Mouse (Mus musculus) v-Abl transformed pro-B cells (cell line): ENCODE data around the gene Acot11.

Experiments
- in situ Hi-C, 2 experiments: fragments of 400-800 bp; cut with MboI; formaldehyde crosslinking; loops; one replicate each; pipeline ENCODE4 v1.15.1; 2025; ENCODE audit not compliant: unreplicated experiment in 2 of 2

The Acot11 gene

DNA sequence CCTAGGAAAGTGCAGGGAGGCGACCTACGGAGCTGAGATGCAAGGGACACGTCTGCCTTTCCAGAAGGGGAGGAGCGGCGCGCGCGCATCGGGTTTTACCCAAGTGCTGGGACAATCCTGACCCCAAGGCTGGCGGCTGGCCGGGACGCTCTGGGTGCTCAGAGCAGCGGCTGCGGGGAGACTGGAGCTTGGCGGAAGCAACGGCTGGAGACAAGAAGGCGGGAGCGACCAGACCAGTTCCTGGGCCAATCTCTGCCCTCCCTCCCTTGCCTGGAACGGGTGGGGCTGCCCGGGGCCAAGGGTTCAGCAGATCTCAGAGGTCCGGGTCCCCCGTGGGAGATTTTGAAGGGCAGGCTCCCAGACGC lies at the start of gene Acot11:
Acot11 (minus strand) TSS at position 89 of the 365 bp plus-strand sequence.
- in situ Hi-C loops: loop anchor here in 1 of 2 experiments (25.0 kb wide), 1 partner anchor 857 kb away; no protein-coding TSS in a partner anchor

DNA sequence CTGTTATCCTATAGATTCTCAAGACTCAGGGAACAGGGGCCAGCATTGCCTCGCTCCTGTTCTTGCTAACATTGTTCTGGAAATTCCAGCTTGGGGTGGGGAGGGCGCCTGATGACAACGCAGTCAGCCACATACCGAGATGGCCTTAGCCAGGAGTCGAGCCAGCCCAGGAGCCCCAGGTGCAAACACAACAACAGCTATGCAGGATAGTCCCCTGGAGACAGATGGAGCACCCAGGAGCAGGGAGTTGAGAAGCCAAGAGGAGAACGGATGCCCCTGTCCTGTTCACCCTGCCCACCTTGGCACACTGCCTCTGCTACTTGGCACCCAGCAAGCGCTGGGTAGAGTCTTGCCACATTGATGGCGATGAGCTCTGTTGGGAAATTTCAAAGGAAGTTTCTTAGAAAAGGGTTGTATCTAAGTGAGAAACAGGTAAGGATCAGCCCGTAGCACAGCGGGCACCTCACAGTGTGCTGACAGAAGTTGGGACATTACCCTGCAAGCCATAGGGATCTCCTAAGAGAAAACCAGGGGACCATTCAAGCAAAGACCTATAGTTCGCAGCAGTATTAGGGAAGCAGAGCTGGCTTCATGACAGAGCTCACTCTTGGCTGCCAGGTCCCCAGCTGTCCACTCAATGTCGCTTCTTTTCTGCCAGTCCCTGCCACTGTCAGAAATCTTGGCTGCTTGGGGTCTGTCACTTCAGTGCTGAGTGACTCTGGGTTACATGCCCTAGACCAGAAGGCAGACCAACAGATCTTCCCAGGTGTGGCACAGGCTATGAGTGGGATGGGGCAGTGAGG lies 43.7 kb upstream of the Acot11 start:
- in situ Hi-C loops: no loop called here

DNA sequence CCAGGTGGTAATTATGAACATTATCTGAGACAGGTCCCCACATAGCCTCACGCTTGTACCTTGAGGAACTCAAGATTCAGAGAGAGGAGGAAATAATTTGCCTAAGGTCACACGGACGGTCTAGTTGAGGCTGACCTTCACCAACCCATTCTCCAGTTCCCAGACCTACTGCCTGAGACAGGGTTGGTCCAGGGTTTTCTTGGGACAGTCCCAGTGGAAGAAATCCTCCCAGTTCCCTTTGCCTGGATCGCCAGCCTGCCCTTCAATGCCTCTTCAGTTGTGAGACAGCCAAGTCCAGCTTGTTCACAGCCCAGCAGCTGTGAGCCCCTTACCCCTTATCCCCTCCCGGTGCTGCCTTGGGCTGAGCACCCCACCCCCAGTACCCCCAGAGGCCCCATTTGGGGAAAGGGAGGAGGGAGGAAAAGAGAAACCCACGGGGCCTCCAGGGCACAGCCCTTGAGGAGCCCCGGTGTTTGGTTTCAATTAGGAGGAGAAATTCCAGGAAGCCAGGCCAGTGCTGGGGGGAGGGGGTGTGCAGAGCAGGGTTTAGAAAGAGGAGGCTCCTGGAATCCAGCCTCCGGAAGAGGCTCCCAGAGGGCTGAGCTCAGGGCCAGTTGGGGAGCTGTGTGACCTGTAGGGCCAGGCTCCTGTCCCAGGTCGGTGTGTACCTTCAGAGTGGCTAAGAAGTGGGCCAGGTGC lies 42.9 kb upstream of the Acot11 start:
- in situ Hi-C loops: no loop called here

DNA sequence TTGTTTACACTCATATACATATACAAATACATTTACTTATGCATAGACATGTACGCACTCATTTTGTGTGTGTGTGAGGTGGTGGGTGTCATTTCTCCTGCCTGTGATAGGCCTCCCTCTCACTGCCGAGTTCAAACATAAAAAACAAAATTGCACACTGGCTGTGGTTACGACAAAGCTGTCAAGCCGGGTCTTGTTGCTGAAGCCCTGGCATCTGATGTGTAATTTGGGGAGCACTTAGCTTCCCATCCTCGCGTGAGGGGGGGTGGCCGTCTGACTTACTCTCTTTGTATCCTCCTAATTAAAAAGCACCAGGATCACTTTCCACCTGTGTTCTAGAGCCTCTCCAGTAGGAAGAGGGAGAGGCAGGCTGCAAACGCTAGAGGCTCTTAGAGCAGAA lies 37.8 kb upstream of the Acot11 start:
- in situ Hi-C loops: loop anchor here (5.0 kb wide), 4 partner anchors 60 to 320 kb away; no protein-coding TSS in a partner anchor

DNA sequence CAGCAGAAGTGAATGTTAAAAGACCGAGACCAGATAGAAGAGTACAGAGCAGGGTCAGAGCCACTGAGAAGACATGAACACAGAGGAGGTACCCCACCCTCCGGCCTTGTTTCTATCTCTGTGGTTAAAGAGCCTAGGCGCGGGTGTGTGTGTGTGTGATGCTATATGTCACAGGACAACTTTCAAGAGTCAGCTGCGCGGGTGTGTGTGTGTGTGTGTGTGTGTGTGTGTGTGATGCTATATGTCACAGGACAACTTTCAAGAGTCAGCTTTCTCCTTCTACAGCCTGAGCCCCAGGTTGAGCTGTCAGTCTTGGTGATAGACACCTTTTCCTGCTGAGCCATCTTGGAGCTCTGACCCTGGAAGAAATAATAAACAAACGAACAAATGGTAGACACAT lies 37.1 kb upstream of the Acot11 start:
- in situ Hi-C loops: loop anchor here (5.0 kb wide), 4 partner anchors 60 to 320 kb away; no protein-coding TSS in a partner anchor

DNA sequence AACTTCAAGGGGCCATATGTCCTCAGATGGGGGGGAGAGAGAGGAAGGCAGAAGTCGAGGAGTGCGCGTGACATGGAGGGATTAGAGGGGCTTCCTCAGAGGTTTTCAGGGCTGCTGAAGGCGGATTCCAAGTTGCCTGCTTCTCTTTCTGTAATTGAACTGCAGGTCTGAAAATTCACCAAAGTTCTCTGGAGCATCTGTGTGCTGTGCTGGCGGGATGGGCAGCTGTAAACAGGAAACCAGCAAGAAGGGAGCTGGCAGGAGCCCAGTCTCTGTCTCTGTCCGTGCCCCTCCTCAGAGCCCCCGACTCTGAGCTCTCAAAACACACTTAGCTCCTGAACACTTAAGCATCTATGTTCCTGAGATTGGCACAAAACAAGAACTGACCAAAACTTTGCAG lies 36.5 kb upstream of the Acot11 start:
- in situ Hi-C loops: loop anchor here (5.0 kb wide), 4 partner anchors 61 to 321 kb away; no protein-coding TSS in a partner anchor

DNA sequence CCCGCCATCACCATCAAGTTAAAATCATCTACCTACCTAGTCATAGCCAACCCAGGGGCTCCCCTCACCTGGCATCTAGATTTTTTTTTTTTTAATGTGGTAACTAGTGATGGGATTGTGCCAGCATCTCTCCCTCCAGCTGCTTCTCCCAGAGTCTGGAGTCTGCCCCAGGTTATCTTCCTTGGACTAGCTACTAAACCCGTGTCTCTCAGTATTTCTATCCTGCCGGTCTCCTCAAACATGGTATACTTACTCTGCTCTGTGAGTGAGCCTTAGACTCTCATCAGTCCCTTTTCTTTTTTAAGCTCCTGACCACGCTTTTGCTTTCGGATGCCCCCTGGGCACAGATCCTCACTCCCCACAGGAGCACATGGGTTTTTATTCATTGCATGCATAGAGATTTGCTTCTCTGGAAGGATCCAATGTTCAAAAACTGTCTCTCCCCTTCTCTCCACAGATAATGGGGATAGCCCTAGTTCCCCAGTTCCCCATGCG lies 35.9 kb upstream of the Acot11 start:
- in situ Hi-C loops: loop anchor here (5.0 kb wide), 4 partner anchors 62 to 322 kb away; no protein-coding TSS in a partner anchor

DNA sequence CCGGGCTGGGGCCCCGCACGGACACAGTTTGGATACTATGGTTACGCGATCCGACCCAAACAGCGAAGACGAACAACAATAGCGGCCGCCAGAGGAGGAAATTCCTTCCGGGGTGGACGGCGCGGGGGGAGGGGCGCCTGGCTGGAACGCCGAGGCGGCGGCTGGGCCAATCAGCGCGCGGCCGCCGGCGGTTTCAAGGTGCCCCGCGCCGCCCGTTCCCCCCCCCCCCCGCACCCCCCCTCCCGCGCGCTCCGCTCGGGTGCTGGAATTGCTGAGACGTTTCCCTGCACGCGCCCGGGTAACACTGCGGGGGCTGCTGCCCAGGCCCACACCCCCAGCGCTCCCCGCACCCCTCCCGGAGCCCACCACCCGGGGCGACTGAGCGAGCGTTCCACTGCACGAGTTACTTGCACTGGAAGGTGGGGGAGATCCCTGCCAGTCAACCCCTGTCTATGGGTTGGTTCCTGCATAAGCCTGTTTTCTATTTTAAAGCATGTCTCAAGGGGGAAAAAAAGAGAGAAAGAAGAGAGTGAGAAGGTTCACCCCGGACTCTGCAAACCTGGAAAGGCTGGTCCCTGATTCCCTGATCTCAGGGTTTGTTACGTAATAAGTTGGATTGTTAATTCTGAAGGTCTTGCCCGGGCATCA lies 35.3 kb upstream of the Acot11 start:
- in situ Hi-C loops: loop anchor here (5.0 to 10.0 kb wide), 5 partner anchors 62 to 515 kb away; no protein-coding TSS in a partner anchor

DNA sequence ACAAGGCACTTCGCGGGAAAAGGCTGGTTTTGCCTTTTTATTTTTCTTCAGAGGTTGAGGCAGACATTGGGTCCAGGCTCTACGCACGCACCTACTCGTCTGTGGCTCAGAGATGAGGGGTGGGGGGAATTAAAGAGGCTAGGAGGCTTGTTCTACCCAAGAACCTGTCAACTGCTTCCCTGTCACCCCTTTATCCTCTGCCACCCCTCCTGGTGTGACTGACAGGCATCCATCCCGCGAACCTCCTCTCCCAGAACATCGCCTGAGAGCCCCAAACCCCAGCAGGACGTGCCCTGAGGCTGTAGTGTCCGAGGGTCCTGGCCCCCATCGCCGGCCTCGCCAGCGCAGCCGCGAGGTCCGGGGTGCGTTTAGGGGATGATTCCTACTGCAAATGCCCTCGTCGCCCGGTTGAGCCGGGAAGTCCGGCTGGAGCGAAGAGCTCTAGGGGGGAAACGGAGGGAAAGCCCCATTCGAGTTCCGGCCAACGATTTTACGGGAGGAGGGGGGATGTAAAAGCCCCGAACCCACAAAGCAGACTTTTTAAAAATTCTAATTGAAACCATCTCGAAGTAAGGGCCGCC lies 34.5 kb upstream of the Acot11 start:
- in situ Hi-C loops: loop anchor here (5.0 to 10.0 kb wide), 3 partner anchors 278 to 515 kb away; no protein-coding TSS in a partner anchor

DNA sequence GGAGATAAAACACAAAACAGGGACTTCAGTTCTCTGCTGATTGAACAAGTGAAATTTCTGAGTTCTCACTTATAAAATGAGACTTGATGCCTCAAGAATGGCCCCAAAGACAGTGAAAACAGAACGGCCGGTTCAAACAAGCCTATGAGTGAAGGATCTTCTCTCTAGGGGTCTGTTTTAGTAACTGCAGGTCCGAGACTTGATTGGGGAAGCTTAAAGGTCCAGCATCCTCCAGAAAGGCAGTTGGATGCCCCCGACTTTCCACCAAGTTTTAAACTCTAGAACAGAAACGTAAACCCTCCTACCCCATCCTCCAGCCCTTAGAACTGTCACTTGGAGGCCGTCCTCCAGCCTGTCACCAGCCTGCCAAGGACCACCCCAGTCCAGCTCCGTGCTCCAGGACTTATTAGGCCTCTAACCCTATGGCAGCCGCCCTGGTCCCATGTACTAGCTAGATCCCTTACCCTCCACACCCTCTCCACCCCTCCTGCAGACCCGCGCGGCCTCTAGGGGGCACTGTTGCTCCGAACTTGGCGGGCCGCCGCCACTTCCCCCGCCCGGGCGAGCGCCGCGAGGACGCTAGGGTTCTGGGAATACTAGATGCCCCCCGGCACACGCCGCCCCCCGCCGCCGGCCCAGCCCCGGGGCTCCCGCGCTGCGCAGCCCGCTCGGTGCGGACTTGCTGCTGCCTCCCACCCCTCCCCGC lies 33.9 kb upstream of the Acot11 start:
- in situ Hi-C loops: loop anchor here (5.0 to 10.0 kb wide), 3 partner anchors 279 to 516 kb away; no protein-coding TSS in a partner anchor

DNA sequence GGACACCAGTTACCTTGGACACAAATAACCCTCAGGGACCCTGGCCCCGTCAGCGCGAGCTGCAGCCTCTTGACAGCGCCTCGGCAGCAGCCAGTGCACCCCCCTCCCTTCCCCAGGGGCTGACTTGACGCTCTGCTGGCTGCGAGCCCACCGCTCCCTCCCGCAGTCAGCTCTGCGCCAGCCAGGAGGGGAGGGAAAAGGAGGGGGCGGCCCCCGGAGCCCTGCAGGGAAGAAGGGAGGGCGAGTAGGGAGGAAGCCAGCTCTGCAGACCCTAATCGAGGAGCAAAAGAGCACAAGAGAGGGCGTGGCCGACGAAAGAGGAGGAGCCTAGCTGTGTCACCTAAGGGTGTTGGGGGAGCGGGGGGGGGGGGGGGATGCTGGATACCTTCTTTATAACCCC lies 33.2 kb upstream of the Acot11 start:
- in situ Hi-C loops: loop anchor here (5.0 to 10.0 kb wide), 3 partner anchors 279 to 517 kb away; no protein-coding TSS in a partner anchor

DNA sequence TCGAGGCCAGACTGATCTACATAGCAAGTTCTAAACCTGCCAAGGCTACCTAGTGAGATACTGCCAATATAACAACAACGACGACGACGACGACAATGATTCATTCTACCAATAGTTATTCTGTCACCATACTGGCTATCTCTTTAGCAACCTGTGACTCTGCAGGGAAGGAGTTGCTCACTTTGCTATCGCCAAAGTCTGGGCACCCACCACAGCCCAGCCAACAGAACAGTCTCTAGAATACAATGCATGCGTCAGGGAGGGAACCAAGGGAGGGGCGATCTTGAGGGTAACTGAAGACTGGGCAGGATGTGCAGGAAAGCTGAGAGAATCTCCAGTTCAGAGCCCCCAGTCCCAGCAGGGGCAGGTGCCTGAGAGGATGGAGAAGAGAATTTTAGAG lies 32.6 kb upstream of the Acot11 start:
- in situ Hi-C loops: loop anchor here (5.0 to 10.0 kb wide), 3 partner anchors 280 to 517 kb away; no protein-coding TSS in a partner anchor

DNA sequence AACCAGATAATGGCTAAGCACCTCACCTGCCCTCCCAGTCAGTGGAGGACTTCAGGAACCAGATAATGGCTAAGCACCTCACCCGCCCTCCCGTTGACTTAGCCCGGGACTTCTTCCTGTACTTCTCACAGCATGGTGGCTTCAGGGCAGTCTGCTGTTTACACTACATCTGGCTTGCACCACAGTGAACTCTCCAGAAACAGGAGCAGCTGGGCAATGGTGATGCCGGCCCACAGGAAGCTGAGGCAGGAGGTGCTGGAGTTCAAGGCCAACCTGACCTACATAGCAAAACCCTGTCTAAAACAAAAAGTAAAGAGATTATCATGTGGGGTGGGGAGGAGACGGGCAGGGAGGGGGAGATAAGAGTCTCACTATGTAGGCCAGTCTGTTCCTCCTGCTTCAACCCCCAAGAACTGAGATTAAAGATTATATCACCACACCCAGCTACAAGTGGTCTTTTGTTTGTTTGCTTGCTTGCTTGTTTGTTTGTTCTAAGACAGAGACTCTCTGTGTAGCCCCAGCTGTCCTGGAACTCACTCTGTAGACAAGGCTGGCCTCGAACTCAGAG lies 25.8 kb upstream of the Acot11 start:
- in situ Hi-C loops: loop anchor here in 1 of 2 experiments (10.0 kb wide), 1 partner anchor 524 kb away; no protein-coding TSS in a partner anchor

DNA sequence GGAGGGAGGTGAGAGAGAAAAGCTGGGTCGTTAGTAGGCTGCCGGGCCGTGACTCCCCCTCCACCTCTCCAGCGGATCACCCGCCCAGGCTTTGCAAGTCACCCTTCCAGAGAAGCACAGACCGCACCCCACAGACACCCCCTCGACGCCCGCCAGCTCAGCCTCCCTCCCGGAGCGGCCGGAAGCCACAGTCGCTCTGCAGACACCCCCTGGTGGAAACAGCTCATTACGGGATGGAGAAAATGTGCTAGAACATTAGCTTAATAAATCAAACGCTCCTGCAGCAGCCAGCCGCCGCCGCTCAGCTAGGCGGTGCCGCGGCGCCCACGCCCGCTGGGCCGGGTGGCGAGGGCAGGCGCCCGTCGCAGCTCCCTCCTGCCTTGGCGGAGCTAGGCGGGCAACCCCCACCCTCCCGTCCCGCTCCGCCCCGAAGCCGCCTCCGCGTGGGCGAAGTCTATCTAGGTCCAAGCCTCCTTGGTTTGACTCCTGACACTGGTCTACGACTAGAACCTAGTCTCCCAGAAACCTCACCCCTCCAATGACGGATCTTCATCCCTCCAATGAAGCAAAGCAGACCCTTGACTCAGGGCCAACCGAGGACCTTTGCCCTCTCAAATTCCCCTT lies 23.1 kb upstream of the Acot11 start:
- in situ Hi-C loops: no loop called here

DNA sequence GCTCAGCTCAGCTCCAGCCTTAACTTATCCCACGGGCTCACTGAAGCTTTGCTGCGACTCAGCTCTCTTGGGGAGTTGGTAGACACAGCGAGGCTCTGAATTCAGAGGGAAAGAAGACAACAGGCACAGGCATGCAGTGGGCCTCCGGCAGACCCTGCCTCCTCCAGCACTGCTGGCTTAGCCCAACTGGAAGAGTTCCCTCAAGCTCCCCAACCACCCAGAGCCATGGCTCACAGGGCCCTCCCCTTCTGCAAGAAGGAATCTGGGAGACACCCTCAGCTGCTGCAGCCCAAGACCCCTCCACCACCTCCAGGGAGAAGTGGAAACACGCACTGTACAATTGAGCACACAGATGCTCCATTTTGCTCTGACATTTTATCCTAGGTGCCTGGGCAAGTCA lies 20.4 kb upstream of the Acot11 start:
- in situ Hi-C loops: no loop called here

DNA sequence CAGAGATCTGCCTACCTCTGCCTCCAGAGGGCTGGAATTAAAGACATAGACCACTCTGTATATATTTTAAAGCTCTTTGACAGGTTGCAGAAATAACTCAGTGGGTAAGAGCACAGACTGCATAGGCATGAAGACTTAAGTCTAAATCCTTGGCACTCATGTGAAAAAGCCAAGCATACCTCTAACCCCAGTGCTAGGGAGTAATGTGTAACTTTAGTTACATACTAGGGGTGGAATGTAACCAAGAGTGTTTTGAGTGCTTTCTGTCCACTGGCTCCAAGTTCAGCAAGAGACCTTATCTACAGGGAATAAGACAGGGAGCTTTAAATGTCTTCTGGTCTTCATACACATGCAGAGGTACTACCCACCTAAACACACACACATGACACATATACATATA lies 14.6 kb upstream of the Acot11 start:
- in situ Hi-C loops: loop anchor here (10.0 to 25.0 kb wide), 3 partner anchors 525 to 1035 kb away; no protein-coding TSS in a partner anchor

DNA sequence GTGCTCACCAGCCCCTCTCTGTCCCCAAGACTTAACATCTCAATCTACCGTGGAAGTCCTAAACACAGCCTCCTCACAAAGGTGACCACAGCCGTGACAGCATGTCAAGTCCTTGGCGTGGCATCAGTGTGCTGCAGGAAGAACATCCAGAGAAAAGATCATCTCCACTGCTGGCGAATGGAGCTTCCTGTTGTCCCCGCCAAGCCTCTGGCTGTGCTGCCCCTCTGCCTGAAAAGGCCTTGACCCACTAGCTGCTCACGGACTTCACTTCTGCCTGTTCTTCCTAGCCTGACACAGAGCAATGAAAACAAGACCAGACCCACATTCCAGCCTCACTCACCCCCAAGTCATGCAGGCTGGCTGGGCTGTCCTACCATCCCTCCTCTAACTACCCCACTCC lies 13.5 kb upstream of the Acot11 start:
- in situ Hi-C loops: loop anchor here (10.0 to 25.0 kb wide), 3 partner anchors 526 to 1036 kb away; no protein-coding TSS in a partner anchor

DNA sequence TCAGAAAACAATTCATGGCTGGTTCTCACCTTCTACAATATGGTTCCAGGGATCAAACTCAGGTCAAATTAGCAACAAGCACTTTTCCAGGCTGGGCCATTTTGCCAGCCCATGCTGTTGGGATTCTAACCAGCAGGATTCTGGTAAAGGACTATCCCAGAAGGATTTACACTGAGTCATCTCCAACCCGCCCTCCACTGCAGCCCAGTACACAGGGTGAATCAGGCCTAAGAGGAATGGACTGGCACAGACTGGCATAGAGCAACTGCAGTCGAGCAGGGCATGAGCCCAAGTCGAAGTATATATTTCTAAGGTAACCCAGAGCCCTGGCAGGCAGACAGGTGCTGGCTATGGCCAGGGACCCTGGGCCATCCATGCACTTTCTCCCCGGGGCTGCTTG lies 12.2 kb upstream of the Acot11 start:
- in situ Hi-C loops: loop anchor here (10.0 to 25.0 kb wide), 3 partner anchors 528 to 1038 kb away; no protein-coding TSS in a partner anchor
